Mouse (Mus musculus) 3134 (cell line): ENCODE data around the gene Bach1.

ENCODE experiments used
- DNase-seq: peaks from one replicate; pipeline ENCODE4 v3.0.0-alpha.2; 2011; ENCODE audit warnings: low spot score; ENCODE audit not compliant: insufficient read length; ENCODE audit errors: extremely low read depth

The Bach1 gene

GRCm38 (mm10) chr16:87709144-87709543, 10.4 kb downstream of the Bach1 start:
- DNase-seq: no peak

DNA sequence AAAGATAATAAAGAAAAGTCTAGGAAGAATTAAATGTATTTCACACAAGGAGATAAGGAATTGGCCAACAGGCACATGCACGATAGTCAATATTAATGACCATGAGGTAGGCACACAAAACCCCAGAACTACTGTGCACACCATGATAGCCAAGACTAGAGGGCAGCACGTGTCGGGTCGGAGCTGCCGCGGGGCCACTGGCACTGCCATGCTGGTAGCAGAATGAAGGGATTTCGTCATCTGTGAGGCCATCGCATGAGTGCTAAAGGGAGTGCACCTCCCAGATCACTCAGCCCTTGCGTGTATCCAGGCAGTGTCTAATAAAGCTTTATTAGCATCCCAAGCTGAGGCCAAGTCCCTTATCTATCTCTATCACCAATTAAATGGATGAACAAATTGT, 11.2 kb downstream of the Bach1 start:
- no peak for DNase-seq

DNA sequence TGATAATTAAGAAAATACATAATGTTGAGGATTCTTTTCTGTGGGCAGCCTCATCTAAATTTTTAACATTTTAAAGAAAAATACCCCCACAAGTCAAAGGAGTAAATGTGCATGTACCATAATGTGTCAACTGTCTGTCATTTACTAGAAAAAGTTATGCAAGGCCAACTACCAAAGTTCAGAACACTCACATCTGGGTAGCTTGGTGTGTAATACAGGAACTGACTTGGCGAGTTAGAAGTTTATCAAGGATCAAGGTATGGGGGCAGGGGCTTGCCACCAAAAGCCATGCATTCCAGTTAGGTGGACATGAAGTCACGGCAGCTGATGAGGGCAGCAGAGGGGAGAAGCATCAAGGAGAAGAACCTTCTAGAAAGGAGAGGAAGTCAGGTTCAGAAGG, 13.2 kb downstream of the Bach1 start:
- no peak for DNase-seq

DNA sequence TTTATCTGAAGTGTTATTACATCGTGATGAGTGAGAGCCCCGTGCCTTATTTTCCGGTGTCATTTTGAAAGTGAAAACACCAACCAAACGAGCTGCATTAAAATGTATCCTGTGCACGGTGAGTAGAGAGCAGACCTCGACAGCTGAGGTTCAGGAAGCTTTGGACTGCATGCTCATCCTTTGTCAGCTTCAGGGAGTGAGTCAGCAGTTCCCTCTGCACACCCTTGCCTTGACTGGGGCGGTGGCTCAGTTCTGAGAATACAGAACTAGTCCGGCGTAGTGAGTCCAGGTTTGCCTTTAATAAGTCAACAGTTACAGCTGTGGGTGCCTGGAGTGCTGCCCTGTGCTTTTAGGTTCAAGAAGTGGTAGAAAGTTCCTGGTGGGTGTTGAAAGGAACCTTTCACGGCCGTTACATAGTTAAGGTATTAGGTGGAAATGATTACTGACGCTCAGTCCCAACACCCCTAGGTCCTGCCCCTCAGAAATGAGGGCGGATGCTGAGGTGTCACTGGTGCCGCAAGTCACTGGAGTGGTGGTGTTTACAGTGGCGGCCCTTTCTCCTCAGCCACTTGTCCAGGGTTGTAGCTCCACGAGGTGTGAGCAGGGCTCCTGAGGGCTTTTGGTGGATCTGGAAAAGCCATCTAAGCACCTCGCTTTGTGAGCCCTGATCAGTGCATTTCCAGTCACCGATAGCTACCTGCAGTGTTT, 14.4 kb downstream of the Bach1 start:
- no peak for DNase-seq

DNA sequence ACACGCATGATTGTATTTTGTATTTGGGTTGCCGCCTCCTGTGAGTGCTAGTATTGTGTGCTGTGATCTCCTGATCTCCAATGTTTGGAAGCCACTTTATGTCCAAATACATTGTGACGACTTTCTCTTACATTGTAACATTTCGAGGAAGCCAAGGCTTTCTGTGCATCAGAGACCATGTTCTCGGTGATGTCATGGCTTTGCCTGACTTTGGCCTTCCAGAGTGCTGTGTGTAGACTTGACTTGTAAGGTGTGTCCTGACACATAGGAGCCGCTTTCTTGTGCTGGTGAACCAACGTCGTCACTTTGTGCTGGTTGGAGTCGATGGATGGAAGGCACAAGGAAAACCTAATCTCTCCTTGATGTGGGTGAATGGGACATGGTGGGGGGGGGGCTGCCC, 15.8 kb downstream of the Bach1 start:
- DNase-seq: no peak

GRCm38 (mm10) chr16:87715221-87715620, 16.5 kb downstream of the Bach1 start:
- no peak for DNase-seq

DNA sequence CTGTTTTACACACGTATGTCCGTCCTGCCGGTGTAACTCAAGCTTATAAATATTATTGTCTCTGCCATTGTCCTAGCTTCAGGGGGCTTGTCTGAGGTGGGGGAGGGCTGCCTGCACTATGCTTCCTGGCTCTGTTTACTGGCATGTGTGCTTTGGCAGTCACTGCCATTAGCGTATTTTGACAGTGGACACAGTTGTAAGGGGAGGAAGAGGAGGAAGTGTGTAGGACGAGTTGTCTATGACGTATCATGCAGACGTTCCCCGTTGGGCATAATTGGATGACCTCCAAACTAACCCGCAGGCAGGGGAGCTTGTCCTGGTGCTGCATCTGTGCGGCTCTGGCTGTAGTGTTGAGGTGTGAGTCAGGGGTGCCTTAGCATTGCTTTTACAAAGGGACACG, 17.5 kb downstream of the Bach1 start:
- peak; percentile 40 for DNase-seq

DNA sequence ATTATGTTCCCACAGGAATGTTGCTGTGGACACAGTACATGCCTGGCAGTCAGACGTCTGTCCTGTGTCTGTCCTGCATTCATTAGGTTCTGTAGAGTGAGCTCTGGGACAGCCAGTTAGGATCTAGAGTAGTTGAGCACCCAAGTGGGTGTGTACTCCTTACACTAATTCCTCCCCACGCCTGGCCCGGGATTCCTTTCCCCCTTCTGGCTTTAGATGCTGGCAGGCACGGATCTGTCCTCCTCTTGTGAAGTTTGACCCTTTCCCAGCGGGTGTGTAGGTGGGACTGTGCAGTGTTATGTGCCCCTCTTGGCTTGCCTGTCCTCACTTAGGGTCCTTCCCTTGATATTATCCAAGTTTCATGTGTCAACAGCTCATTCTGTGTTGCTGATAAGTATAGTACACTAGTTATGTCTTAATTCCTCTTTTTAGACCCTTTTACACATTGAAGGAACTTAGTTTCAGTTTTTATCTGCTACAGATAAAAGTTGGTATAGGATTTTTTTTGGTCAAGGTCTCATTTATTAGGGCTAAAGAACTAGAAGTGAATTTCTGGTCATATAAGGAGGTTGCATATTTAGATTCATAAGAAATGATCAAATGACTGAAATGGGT, 18.4 kb downstream of the Bach1 start:
- no peak for DNase-seq

DNA sequence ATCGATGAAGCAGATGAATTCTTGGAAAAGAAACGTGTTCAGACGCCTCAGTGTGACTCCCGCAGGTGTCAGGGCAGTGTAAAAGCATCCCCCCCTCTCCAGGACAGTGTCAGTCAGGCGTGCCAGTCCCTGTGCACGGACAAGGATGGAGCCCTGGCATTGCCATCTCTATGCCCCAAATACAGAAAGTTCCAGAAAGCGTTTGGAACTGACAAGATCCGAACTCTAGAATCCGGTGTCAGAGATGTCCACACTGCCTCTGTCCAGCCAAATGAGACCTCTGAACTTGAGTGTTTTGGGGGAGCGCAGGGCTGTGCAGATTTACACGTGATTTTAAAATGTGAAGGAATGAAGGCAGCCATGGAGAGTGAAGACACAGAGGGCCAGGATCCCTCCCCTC, 20.3 kb downstream of the Bach1 start:
- no peak for DNase-seq

GRCm38 (mm10) chr16:87719688-87720283, 21.0 kb downstream of the Bach1 start:
- DNase-seq: no peak

- DNase-seq: no peak
Observed at GRCm38 (mm10) chr16:87720851-87721409, 22.2 kb downstream of the Bach1 start.

- no peak for DNase-seq
Observed at GRCm38 (mm10) chr16:87722857-87723256, 24.1 kb downstream of the Bach1 start.

DNA sequence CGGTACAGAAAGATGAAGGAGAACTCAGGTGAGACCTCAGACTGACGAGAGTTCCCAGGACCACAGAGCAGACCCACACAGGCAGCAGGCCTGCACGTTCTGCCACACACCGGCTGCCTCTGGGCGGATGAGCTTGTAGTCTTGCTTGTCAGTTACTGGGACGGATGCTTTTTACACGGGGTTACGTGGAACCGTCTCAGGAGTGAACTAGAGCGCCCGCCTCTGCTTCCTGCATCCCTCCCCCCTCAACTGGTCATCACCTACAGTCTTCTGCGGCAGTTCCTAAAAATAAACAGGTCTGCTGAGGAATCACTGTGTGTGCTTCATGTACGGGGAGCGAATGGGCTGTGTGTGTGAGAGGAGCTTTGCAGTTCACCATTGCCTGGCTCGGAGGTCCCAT, 24.7 kb downstream of the Bach1 start:
- DNase-seq: no peak

DNA sequence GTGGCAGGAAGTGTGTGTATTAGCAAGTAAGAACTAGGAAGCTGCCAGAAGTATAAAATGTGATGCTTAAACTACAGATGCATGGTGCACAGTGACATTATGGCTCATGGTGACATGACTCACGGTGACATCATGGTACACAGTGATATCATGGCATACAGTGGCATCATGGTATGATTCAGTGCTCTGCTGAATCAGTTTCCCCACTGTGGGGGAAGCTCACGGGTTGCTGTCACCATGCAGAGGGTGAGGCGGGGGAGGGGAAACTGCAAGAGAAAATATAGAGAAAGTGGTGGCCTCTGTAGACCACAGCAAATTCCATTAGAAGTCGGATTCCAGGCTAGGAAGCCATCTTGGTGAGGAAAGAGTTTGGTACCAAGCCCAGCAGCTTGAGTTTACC, 26.1 kb downstream of the Bach1 start:
- no peak for DNase-seq

DNA sequence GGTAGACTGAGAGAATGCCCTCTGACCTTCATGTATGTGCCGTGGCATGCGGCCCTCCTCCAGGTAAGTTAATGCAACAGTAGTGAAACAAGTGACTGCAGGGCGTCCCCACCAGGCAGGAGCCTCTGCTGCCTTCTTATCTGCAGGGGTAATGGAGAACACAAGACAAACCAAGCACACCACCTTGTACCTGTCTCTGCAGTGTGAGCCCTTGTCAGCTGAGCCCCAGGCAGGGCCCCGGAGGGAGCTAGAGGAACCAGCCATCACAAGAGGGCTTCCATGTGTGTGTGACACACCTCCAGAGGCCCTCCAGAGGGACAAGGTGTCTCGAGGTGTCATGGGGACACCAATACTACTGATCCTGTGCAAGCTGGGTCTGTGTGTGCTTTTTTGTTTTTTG, 26.5 kb downstream of the Bach1 start:
- no peak for DNase-seq

DNA sequence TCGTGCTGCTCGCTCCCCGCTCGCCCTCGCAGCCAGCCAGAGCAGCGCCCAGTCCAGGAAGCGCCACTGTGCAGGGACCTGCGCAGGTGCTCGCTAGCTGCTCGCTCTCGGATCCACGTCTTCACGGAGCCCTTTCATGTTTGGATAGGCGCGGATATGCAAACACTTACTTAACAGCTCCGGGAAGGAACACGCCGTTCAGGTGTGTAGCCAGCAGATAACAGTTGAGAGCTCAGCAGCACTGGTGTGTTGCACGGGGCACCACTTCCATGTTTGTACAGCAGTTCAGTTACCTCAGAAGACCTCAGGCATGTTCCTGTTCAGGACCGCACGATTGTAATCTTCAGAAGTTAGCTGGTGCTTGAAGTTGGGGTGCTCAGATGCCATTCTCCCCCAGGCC, 27.2 kb downstream of the Bach1 start:
- no peak for DNase-seq

- no peak for DNase-seq
Observed at GRCm38 (mm10) chr16:87726369-87726768, 27.6 kb downstream of the Bach1 start.

- no peak for DNase-seq
Observed at GRCm38 (mm10) chr16:87727250-87727649, 28.5 kb downstream of the Bach1 start.

- no peak for DNase-seq
Observed at GRCm38 (mm10) chr16:87727918-87728317, 29.2 kb downstream of the Bach1 start.

DNA sequence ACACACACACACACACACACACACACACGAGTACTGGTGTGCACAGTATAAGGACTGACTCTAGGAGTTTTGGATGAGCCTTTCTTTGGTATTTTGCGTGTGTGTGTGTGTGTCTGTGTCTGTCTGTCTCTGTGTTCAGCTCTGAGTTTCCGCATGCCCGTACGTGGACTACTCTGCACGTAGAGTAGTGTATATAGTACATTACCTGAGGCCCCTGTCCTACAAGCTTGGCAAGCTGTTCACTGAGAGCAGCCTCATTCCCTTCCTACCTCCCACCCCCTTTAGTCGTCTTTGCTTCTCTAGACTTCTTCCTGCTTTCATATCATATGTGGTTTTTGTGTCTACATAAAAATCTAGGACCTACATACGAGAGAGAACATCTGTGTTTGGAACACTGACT, 30.0 kb downstream of the Bach1 start:
- DNase-seq: no peak

GRCm38 (mm10) chr16:87729469-87729868, 30.7 kb downstream of the Bach1 start:
- no peak for DNase-seq

GRCm38 (mm10) chr16:87734868-87735381, 36.2 kb downstream of the Bach1 start:
- no peak for DNase-seq
